Mouse (Mus musculus) adrenal gland, adult 2 months (tissue): ENCODE measurements around the gene Tmem251. TPM values are rescaled to one million over a fixed set of nuclear protein-coding genes. Genes with fewer than 3 reads are reported as not detected.
A peak's percentile ranks its signal among the peaks of the same experiment; 100 is the strongest.

Experiments
- DNase-seq: peaks from one replicate; pipeline ENCODE4 v3.0.0; 2021
- long read RNA-seq: library from polyadenylated mRNA; stranded (forward); transcript quantifications from one replicate; pipeline ENCODE4 v2.0.0, GENCODE M21; 2021
- polyA plus RNA-seq: library from polyadenylated mRNA; depleted of rRNA; stranded (reverse); fragments of >200 nt; gene quantifications from 2 replicates; pipeline ENCODE4 v1.2.3, GENCODE M21; 2012; rRNA removed
- total RNA-seq, 2 experiments: library from RNA; stranded (reverse); gene quantifications; 2 replicates each; pipeline ENCODE4 v1.2.3; 2021

Gene Tmem251
- total RNA-seq (1 to 10 TPM; 7.5 to 8.5 TPM), polyA plus RNA-seq (3.4 TPM in 2 replicates)
- long read RNA-seq, transcript Tmem251-201 (2 exons, 3,367 nt): major isoform, 25 of 34 reads
- long read RNA-seq, partial matches to known transcripts: 0 of 34 reads
- long read RNA-seq, other reads (novel, unspliced or antisense): 9 of 34 reads

GRCm38 (mm10) chr12:102743589-102744574 lies at the start of gene Tmem251, which contains the start of gene Moap1:
Gene Tmem251 (plus strand): TSS chr12:102743762.
Gene Moap1 (minus strand): TSS chr12:102743661.
- DNase-seq: peak; percentile 96

GRCm38 (mm10) chr12:102695369-102696239 lies 48.0 kb upstream of the Tmem251 start:
- DNase-seq: no peak

- DNase-seq: no peak
Measured at GRCm38 (mm10) chr12:102696635-102697354, 46.8 kb upstream of the Tmem251 start.

- no peak for DNase-seq
Measured at GRCm38 (mm10) chr12:102697381-102697780, 46.2 kb upstream of the Tmem251 start.

- DNase-seq: no peak
Measured at GRCm38 (mm10) chr12:102698089-102698684, 45.4 kb upstream of the Tmem251 start.

- DNase-seq: no peak
Measured at GRCm38 (mm10) chr12:102699156-102699555, 44.4 kb upstream of the Tmem251 start.

GRCm38 (mm10) chr12:102700453-102700852 lies 43.1 kb upstream of the Tmem251 start:
- DNase-seq: no peak

GRCm38 (mm10) chr12:102701691-102702207 lies 41.8 kb upstream of the Tmem251 start:
- no peak for DNase-seq

- peak; percentile 73 for DNase-seq
Measured at GRCm38 (mm10) chr12:102702356-102703110, 41.0 kb upstream of the Tmem251 start.

GRCm38 (mm10) chr12:102703111-102703412 lies 40.5 kb upstream of the Tmem251 start:
- DNase-seq: peak; percentile 67

GRCm38 (mm10) chr12:102703441-102703840 lies 40.1 kb upstream of the Tmem251 start:
- no peak for DNase-seq

- DNase-seq: no peak
Measured at GRCm38 (mm10) chr12:102703921-102704408, 39.6 kb upstream of the Tmem251 start.

GRCm38 (mm10) chr12:102704457-102705198 lies 38.9 kb upstream of the Tmem251 start, which contains the start of gene Itpk1:
Gene Itpk1 (minus strand): TSS chr12:102704930.
- DNase-seq: peak; percentile 82

- peak; percentile 89 for DNase-seq
Measured at GRCm38 (mm10) chr12:102705216-102705871, 38.2 kb upstream of the Tmem251 start.

- DNase-seq: peak; percentile 52
Measured at GRCm38 (mm10) chr12:102705906-102706640, 37.5 kb upstream of the Tmem251 start.

GRCm38 (mm10) chr12:102706833-102707463 lies 36.6 kb upstream of the Tmem251 start:
- DNase-seq: no peak

- DNase-seq: peak; percentile 84
Measured at GRCm38 (mm10) chr12:102708220-102708619, 35.3 kb upstream of the Tmem251 start.
